19 mouse cellular contexts compared by ENCODE assay signal in genomic region chr12:52368466-52368865, GRCm38 (mm10).
DNase-seq lines count a peak whose midpoint lies in the region; ATAC-seq and TF ChIP-seq lines count a peak whose summit lies in the region.
"Had no signal": no experiment of that assay in that cellular context is flagged by ENCODE, and none has a peak within 500 bp of the region (broad histone marks: within the 10 kb centered on the region; RNA-seq: fewer than 3 reads in every experiment).

No protein-coding gene starts in this region.

- no peaks in the 10 kb centered on the region for H3K27me3 ChIP-seq in hindbrain, embryonic 12.5 days
- no peaks in the 10 kb centered on the region for H3K27me3 ChIP-seq in hindbrain, postnatal 0 days (ENCODE audit: insufficient read depth, low read length)
- H3K27me3 ChIP-seq in neural tube, embryonic 13.5 days: no peaks in the 10 kb centered on the region
- no peaks in the 10 kb centered on the region for H3K27me3 ChIP-seq in neural tube, embryonic 15.5 days (replicated peaks)
- H3K27me3 ChIP-seq: neural tube, embryonic 12.5 days; stomach, embryonic 15.5 days had no signal

- 57% methylated on average over 4 of the region's 4 CpGs for WGBS in hindbrain, embryonic 12.5 days
- 63% methylated on average over 4 of the region's 4 CpGs for WGBS in hindbrain, postnatal 0 days
- WGBS in neural tube, embryonic 13.5 days: 59% methylated on average over 4 of the region's 4 CpGs
- WGBS in neural tube, embryonic 15.5 days: 64% methylated on average over 4 of the region's 4 CpGs

- ATAC-seq in hindbrain, embryonic 12.5 days (ENCODE audit: low FRiP score): 0 out of 2 replicates have a peak, but pooled peaks have one; percentile 32
- no peak for ATAC-seq in hindbrain, postnatal 0 days
- 0 out of 2 replicates have a peak, but pooled peaks have one; percentile 47 for ATAC-seq in neural tube, embryonic 13.5 days (ENCODE audit: low read depth)
- ATAC-seq in neural tube, embryonic 15.5 days (ENCODE audit: low FRiP score): no peak
- ATAC-seq: forebrain, embryonic 14.5 days; intestine, embryonic 16.5 days had no signal

- H3K9ac ChIP-seq in hindbrain, embryonic 12.5 days: no peak overlapping the region
- no peak overlapping the region for H3K9ac ChIP-seq in hindbrain, postnatal 0 days (replicated peaks; ENCODE audit: low read length)
- no peak overlapping the region for H3K9ac ChIP-seq in neural tube, embryonic 13.5 days
- no peak overlapping the region for H3K9ac ChIP-seq in neural tube, embryonic 15.5 days (replicated peaks)
- H3K9ac ChIP-seq: neural tube, embryonic 12.5 days; stomach, embryonic 15.5 days had no signal

- TF ChIP-seq CTCF in hindbrain, postnatal 0 days (IDR thresholded peaks at IDR 0.05; ENCODE audit: low read depth): no peak

- H3K4me1 ChIP-seq in hindbrain, embryonic 12.5 days: peaks cover 11% of the 10 kb centered on the region
- no peaks in the 10 kb centered on the region for H3K4me1 ChIP-seq in hindbrain, postnatal 0 days (ENCODE audit: insufficient read depth, low read length)
- H3K4me1 ChIP-seq in neural tube, embryonic 13.5 days (replicated peaks): peaks cover 12% of the 10 kb centered on the region
- peaks cover 8% of the 10 kb centered on the region; the same call in 1 of the 2 replicates for H3K4me1 ChIP-seq in neural tube, embryonic 15.5 days
- H3K4me1 ChIP-seq: heart, embryonic 10.5 days had no signal

- no peaks in the 10 kb centered on the region for H3K36me3 ChIP-seq in hindbrain, embryonic 12.5 days
- H3K36me3 ChIP-seq in hindbrain, postnatal 0 days (ENCODE audit: insufficient read depth, low read length): no peaks in the 10 kb centered on the region
- H3K36me3 ChIP-seq in neural tube, embryonic 13.5 days: no peaks in the 10 kb centered on the region
- H3K36me3 ChIP-seq in neural tube, embryonic 15.5 days: no peaks in the 10 kb centered on the region
- H3K36me3 ChIP-seq: heart, embryonic 10.5 days; neural tube, embryonic 12.5 days; stomach, embryonic 15.5 days had no signal

- H3K27ac ChIP-seq in hindbrain, embryonic 12.5 days: peak overlapping the region; percentile 60
- H3K27ac ChIP-seq in hindbrain, postnatal 0 days: no peak overlapping the region
- H3K27ac ChIP-seq in neural tube, embryonic 13.5 days (replicated peaks): peak overlapping the region; percentile 6; the same call in 1 of the 2 replicates
- H3K27ac ChIP-seq in neural tube, embryonic 15.5 days (replicated peaks): no peak overlapping the region
- H3K27ac ChIP-seq: heart, embryonic 10.5 days; neural tube, embryonic 12.5 days; stomach, embryonic 15.5 days had no signal

- no peak overlapping the region for H3K4me3 ChIP-seq in hindbrain, embryonic 12.5 days
- no peak overlapping the region for H3K4me3 ChIP-seq in hindbrain, postnatal 0 days (ENCODE audit: low read length)
- H3K4me3 ChIP-seq in neural tube, embryonic 13.5 days: no peak overlapping the region
- H3K4me3 ChIP-seq in neural tube, embryonic 15.5 days (replicated peaks): no peak overlapping the region
- H3K4me3 ChIP-seq: heart, embryonic 10.5 days; neural tube, embryonic 12.5 days; stomach, embryonic 15.5 days had no signal

- no peaks in the 10 kb centered on the region; the same call in 1 of the 2 replicates for H3K9me3 ChIP-seq in hindbrain, embryonic 12.5 days (replicated peaks)
- H3K9me3 ChIP-seq in hindbrain, postnatal 0 days (ENCODE audit: low read length): no peaks in the 10 kb centered on the region
- no peaks in the 10 kb centered on the region for H3K9me3 ChIP-seq in neural tube, embryonic 13.5 days
- H3K9me3 ChIP-seq in neural tube, embryonic 15.5 days (replicated peaks): no peaks in the 10 kb centered on the region
- H3K9me3 ChIP-seq: heart, embryonic 10.5 days; neural tube, embryonic 12.5 days; stomach, embryonic 15.5 days had no signal

- DNase-seq in hindbrain, postnatal 0 days (ENCODE audit: low spot score): no peak
- peak; percentile 72 for DNase-seq in adrenal gland, adult 8-10 months
- DNase-seq in mesoderm, embryonic 11.5 days (ENCODE audit: low read depth, low spot score): peak; percentile 35
- no peak for DNase-seq in T-cell, adult 2 months (ENCODE audit: low spot score)
- no peak for DNase-seq in gastrocnemius, adult 18-20 months (ENCODE audit: low spot score)
- DNase-seq: cerebellum, adult 9-11 months; kidney, postnatal 4 days; midbrain, embryonic 14.5 days; right cerebral cortex, adult 18-20 months; right cerebral cortex, postnatal 4 days; thymus, postnatal 25 days had no signal

- no peak overlapping the region for H3K4me2 ChIP-seq in hindbrain, embryonic 12.5 days (replicated peaks)
- H3K4me2 ChIP-seq in hindbrain, postnatal 0 days (ENCODE audit: low read depth, low read length): no peak overlapping the region
- no peak overlapping the region for H3K4me2 ChIP-seq in neural tube, embryonic 13.5 days
- H3K4me2 ChIP-seq in neural tube, embryonic 15.5 days: no peak overlapping the region
- H3K4me2 ChIP-seq: neural tube, embryonic 12.5 days; stomach, embryonic 15.5 days had no signal

Comparison
In these comparisons a context has a peak if more than half of its experiments do, and no peak if none do; other contexts are left out.
1. ATAC-seq: peak in hindbrain, embryonic 12.5 days (single experiment) and neural tube, embryonic 13.5 days (single experiment); none in hindbrain, postnatal 0 days (single experiment) and neural tube, embryonic 15.5 days (single experiment).
2. H3K27ac ChIP-seq: peak in hindbrain, embryonic 12.5 days (single experiment) and neural tube, embryonic 13.5 days (single experiment); none in hindbrain, postnatal 0 days (single experiment) and neural tube, embryonic 15.5 days (single experiment).
3. DNase-seq: peak in adrenal gland, adult 8-10 months (single experiment) and mesoderm, embryonic 11.5 days (single experiment); none in hindbrain, postnatal 0 days (single experiment), T-cell, adult 2 months (single experiment) and gastrocnemius, adult 18-20 months (single experiment).